Mouse (Mus musculus) intestine, embryonic 16.5 days (tissue): ENCODE data around the gene Tcf25. TPM values are rescaled to one million over a fixed set of nuclear protein-coding genes. Genes with fewer than 3 reads are reported as not detected.
"Not testable (repeated sequence)": the region's sequence is repeated elsewhere in the genome, so short reads cannot be mapped to it uniquely, and the experiment has no call there.

Source experiments
- ATAC-seq: fragments of 200-750 bp; cut with Nextera tagmentation; 2 replicates; pipeline ENCODE4 v1.8.0; 2017; ENCODE audit warnings: moderate TSS enrichment, moderate library complexity
- H3K27ac ChIP-seq: fragments of 300-500 bp; sonication (generic); 2 replicates; pipeline ENCODE4 v1.5.1; 2014; ENCODE audit warnings: mild to moderate bottlenecking, low read length
- H3K27me3 ChIP-seq: fragments of 300-500 bp; sonication (generic); replicated peaks from 2 replicates; pipeline ENCODE4 v1.6.1; 2014; ENCODE audit warnings: low read length, control low read depth, mixed read lengths; ENCODE audit not compliant: control insufficient read depth, insufficient read depth
- H3K36me3 ChIP-seq: fragments of 300-500 bp; sonication (generic); 2 replicates; pipeline ENCODE4 v1.6.1; 2014; ENCODE audit warnings: low read length, control low read depth; ENCODE audit not compliant: control insufficient read depth, insufficient read depth
- H3K4me1 ChIP-seq: fragments of 300-500 bp; sonication (generic); 2 replicates; pipeline ENCODE4 v1.6.1; 2014; ENCODE audit warnings: low read length, control low read depth, mixed read lengths; ENCODE audit not compliant: control insufficient read depth, insufficient read depth
- H3K4me2 ChIP-seq: fragments of 300-500 bp; sonication (generic); 2 replicates; pipeline ENCODE4 v1.6.1; 2014; ENCODE audit warnings: low read depth, low read length, control low read depth
- H3K4me3 ChIP-seq: fragments of 300-500 bp; sonication (generic); 2 replicates; pipeline ENCODE4 v1.5.1; 2014; ENCODE audit warnings: mild to moderate bottlenecking, low read length
- H3K9ac ChIP-seq: fragments of 300-500 bp; sonication (generic); 2 replicates; pipeline ENCODE4 v1.6.1; 2014; ENCODE audit warnings: low read depth, low read length
- H3K9me3 ChIP-seq: fragments of 300-500 bp; sonication (generic); 2 replicates; pipeline ENCODE4 v1.6.1; 2016; ENCODE audit warnings: low read length, control low read depth; ENCODE audit not compliant: control insufficient read depth
- WGBS: fragments of 180-500 bp; shearing (Covaris S2); extraction: QIAGEN DNeasy Blood & Tissue Kit; methylation state at CpG from one replicate; pipeline ENCODE4 v1.1.7; 2014; 5-methylcytosine and 5-hydroxymethylcytosine counted together
- polyA plus RNA-seq: library from polyadenylated mRNA; unstranded; fragments of >200 nt; fragmentation: Nextera tagmentation; extraction: Ambion mirVana; gene quantifications from 2 replicates; pipeline ENCODE4 v1.2.1, GENCODE M21; 2015

Tcf25 gene
- polyA plus RNA-seq, 1 experiment from 2014 or later: 161 TPM

GRCm38 (mm10) chr8:123445981-123446380, 72.4 kb downstream of the Tcf25 start:
- Histone ChIP-seq H3K27me3 (no peaks in the 10 kb centered on the region), H3K4me2 (no peak overlapping the region), H3K27ac (no peak overlapping the region), H3K4me3 (no peak overlapping the region), H3K36me3 (no peaks in the 10 kb centered on the region), H3K9ac (no peak overlapping the region), H3K9me3 (no peaks in the 10 kb centered on the region), H3K4me1 (peaks cover 9% of the 10 kb centered on the region)
- WGBS: 81% methylated on average over 10 of the region's 10 CpGs
- ATAC-seq: no peak

- Histone ChIP-seq H3K9ac (no peak overlapping the region), H3K4me3 (no peak overlapping the region), H3K27me3 (no peaks in the 10 kb centered on the region), H3K36me3 (no peaks in the 10 kb centered on the region), H3K4me2 (no peak overlapping the region), H3K9me3 (no peaks in the 10 kb centered on the region), H3K4me1 (peaks cover 9% of the 10 kb centered on the region), H3K27ac (no peak overlapping the region)
- no peak for ATAC-seq
- 74% methylated on average over 6 of the region's 6 CpGs for WGBS
Observed at GRCm38 (mm10) chr8:123446799-123447198, 73.2 kb downstream of the Tcf25 start.

GRCm38 (mm10) chr8:123450783-123451182, 77.2 kb downstream of the Tcf25 start:
- H3K27ac ChIP-seq: no peak overlapping the region
- H3K9me3 ChIP-seq: no peaks in the 10 kb centered on the region
- no peaks in the 10 kb centered on the region for H3K27me3 ChIP-seq
- peaks cover 9% of the 10 kb centered on the region for H3K36me3 ChIP-seq
- no peak overlapping the region for H3K9ac ChIP-seq
- H3K4me3 ChIP-seq: no peak overlapping the region
- 85% methylated on average over 5 of the region's 5 CpGs for WGBS
- no peak overlapping the region for H3K4me2 ChIP-seq
- ATAC-seq: no peak
- no peaks in the 10 kb centered on the region for H3K4me1 ChIP-seq

GRCm38 (mm10) chr8:123451747-123452146, 78.2 kb downstream of the Tcf25 start:
- H3K4me2 ChIP-seq, H3K4me1 ChIP-seq, H3K36me3 ChIP-seq, H3K27ac ChIP-seq, ATAC-seq, H3K9me3 ChIP-seq, H3K4me3 ChIP-seq, H3K9ac ChIP-seq, H3K27me3 ChIP-seq: not testable (repeated sequence)
- 96% methylated on average over 12 of the region's 12 CpGs for WGBS

GRCm38 (mm10) chr8:123452149-123452548, 78.6 kb downstream of the Tcf25 start:
- no peak for ATAC-seq
- WGBS: 78% methylated on average over 4 of the region's 4 CpGs

GRCm38 (mm10) chr8:123453291-123453690, 79.7 kb downstream of the Tcf25 start:
- Histone ChIP-seq H3K27ac (no peak overlapping the region), H3K4me2 (no peak overlapping the region), H3K4me1 (no peaks in the 10 kb centered on the region), H3K36me3 (peaks cover 9% of the 10 kb centered on the region), H3K4me3 (no peak overlapping the region), H3K27me3 (no peaks in the 10 kb centered on the region), H3K9ac (no peak overlapping the region), H3K9me3 (no peaks in the 10 kb centered on the region)
- WGBS: 72% methylated on average over 7 of the region's 7 CpGs
- ATAC-seq: no peak

More at GRCm38 (mm10) chr8:123452149-123452548, 78.6 kb downstream of the Tcf25 start:
- Histone ChIP-seq H3K36me3 (peaks cover 9% of the 10 kb centered on the region), H3K9me3 (no peaks in the 10 kb centered on the region), H3K4me3 (no peak overlapping the region), H3K9ac (no peak overlapping the region), H3K4me2 (no peak overlapping the region), H3K27me3 (no peaks in the 10 kb centered on the region), H3K4me1 (no peaks in the 10 kb centered on the region), H3K27ac (no peak overlapping the region)

Other genes with a start within 250 kb of the Tcf25 start
- 9.3 and 9.6 TPM in 2 replicates for gene Sult5a1, start 215.4 kb upstream of the Tcf25 start, polyA plus RNA-seq
- gene Dpep1, start 187.5 kb upstream of the Tcf25 start, polyA plus RNA-seq: 7.5 and 12.6 TPM in 2 replicates
- gene Chmp1a, start 161.0 kb upstream of the Tcf25 start, polyA plus RNA-seq: 173 and 184 TPM in 2 replicates
- 1.7 and 2.7 TPM in 2 replicates for gene Spata33, start 160.9 kb upstream of the Tcf25 start, polyA plus RNA-seq
- gene Cdk10, start 148.9 kb upstream of the Tcf25 start, polyA plus RNA-seq: 23.7 and 27.8 TPM in 2 replicates
- gene Spata2l, start 137.5 kb upstream of the Tcf25 start, polyA plus RNA-seq: 6.0 TPM in 2 replicates
- gene Zfp276, start 119.6 kb upstream of the Tcf25 start, polyA plus RNA-seq: 16.5 and 19.3 TPM in 2 replicates
- gene Vps9d1, start 119.4 kb upstream of the Tcf25 start, polyA plus RNA-seq: 16.3 and 19.3 TPM in 2 replicates
- 15.8 and 20.2 TPM in 2 replicates for gene Fanca, start 55.2 kb upstream of the Tcf25 start, polyA plus RNA-seq
- gene Spire2, start 41.0 kb upstream of the Tcf25 start, polyA plus RNA-seq: 0.89 and 2.0 TPM in 2 replicates
- not detected in 2 replicates for gene Mc1r, start 33.4 kb downstream of the Tcf25 start, polyA plus RNA-seq
- 45.6 and 52.6 TPM in 2 replicates for gene Tubb3, start 37.7 kb downstream of the Tcf25 start, polyA plus RNA-seq
- gene Def8, start 49.8 kb downstream of the Tcf25 start, polyA plus RNA-seq: 26.5 and 27.4 TPM in 2 replicates
- gene Afg3l1, start 104.2 kb downstream of the Tcf25 start, polyA plus RNA-seq: 45.3 and 48.7 TPM in 2 replicates
- 2.6 and 2.8 TPM in 2 replicates for gene Dbndd1, start 141.7 kb downstream of the Tcf25 start, polyA plus RNA-seq
- 20.0 and 20.5 TPM in 2 replicates for gene Gas8, start 145.1 kb downstream of the Tcf25 start, polyA plus RNA-seq